Mouse (Mus musculus) hindbrain, embryonic 13.5 days (tissue): ENCODE data around the gene Rybp. TPM values are rescaled to one million over a fixed set of nuclear protein-coding genes. Genes with fewer than 3 reads are reported as not detected.
A peak's percentile ranks its signal among the peaks of the same experiment; 100 is the strongest.

Source experiments
- ATAC-seq: fragments of 200-750 bp; cut with Nextera tagmentation; 2 replicates; pipeline ENCODE4 v1.8.0; 2017; ENCODE audit warnings: moderate TSS enrichment; ENCODE audit not compliant: low FRiP score
- H3K27ac ChIP-seq: fragments of 300-500 bp; sonication (generic); 2 replicates; pipeline ENCODE4 v1.5.1; 2015; ENCODE audit warnings: inconsistent platforms, mild to moderate bottlenecking, moderate library complexity
- H3K27me3 ChIP-seq: fragments of 300-500 bp; sonication (generic); 2 replicates; pipeline ENCODE4 v1.6.1; 2015; ENCODE audit warnings: mild to moderate bottlenecking, inconsistent platforms
- H3K36me3 ChIP-seq: fragments of 300-500 bp; sonication (generic); 2 replicates; pipeline ENCODE4 v1.6.1; 2015; ENCODE audit warnings: mild to moderate bottlenecking, inconsistent platforms
- H3K4me1 ChIP-seq: fragments of 300-500 bp; sonication (generic); replicated peaks from 2 replicates; pipeline ENCODE4 v1.6.1; 2015; ENCODE audit warnings: inconsistent platforms
- H3K4me2 ChIP-seq: fragments of 300-500 bp; sonication (generic); 2 replicates; pipeline ENCODE4 v1.6.1; 2015; ENCODE audit warnings: inconsistent platforms, mild to moderate bottlenecking, moderate library complexity
- H3K4me3 ChIP-seq: fragments of 300-500 bp; sonication (generic); 2 replicates; pipeline ENCODE4 v1.5.1; 2015; ENCODE audit warnings: mild to moderate bottlenecking, inconsistent platforms
- H3K9ac ChIP-seq: fragments of 300-500 bp; sonication (generic); 2 replicates; pipeline ENCODE4 v1.6.1; 2015; ENCODE audit warnings: mild to moderate bottlenecking, inconsistent platforms
- H3K9me3 ChIP-seq: fragments of 300-500 bp; sonication (generic); 2 replicates; pipeline ENCODE4 v1.6.1; 2016; ENCODE audit warnings: inconsistent platforms
- WGBS: fragments of 180-500 bp; shearing (Covaris S2); methylation state at CpG from one replicate; pipeline ENCODE4 v1.1.7; 2015; 5-methylcytosine and 5-hydroxymethylcytosine counted together
- polyA plus RNA-seq: library from polyadenylated mRNA; unstranded; fragments of >200 nt; fragmentation: Nextera tagmentation; extraction: Ambion mirVana; gene quantifications from 2 replicates; pipeline ENCODE4 v1.2.1, GENCODE M21; 2015

Rybp gene
- polyA plus RNA-seq, 1 experiment from 2014 or later, result 18.2 TPM

GRCm38 (mm10) chr6:100195091-100195490 is 92.2 kb downstream of the Rybp start:
- Histone ChIP-seq H3K27ac (no peak overlapping the region), H3K27me3 (peaks cover 34% of the 10 kb centered on the region), H3K4me2 (no peak overlapping the region), H3K9me3 (no peaks in the 10 kb centered on the region), H3K9ac (no peak overlapping the region), H3K36me3 (no peaks in the 10 kb centered on the region), H3K4me1 (peaks cover 28% of the 10 kb centered on the region), H3K4me3 (no peak overlapping the region)
- WGBS, result 72% methylated on average over 5 of the region's 5 CpGs
- no peak for ATAC-seq

- 83% methylated on average over 7 of the region's 7 CpGs for WGBS
- Histone ChIP-seq H3K4me3 (no peak overlapping the region), H3K4me2 (no peak overlapping the region), H3K27me3 (peaks cover 28% of the 10 kb centered on the region), H3K4me1 (peaks cover 34% of the 10 kb centered on the region), H3K9ac (no peak overlapping the region), H3K27ac (no peak overlapping the region), H3K9me3 (no peaks in the 10 kb centered on the region), H3K36me3 (no peaks in the 10 kb centered on the region)
- no peak for ATAC-seq
These were observed 93.5 kb downstream of the Rybp start for GRCm38 (mm10) chr6:100193760-100194159.

- H3K4me2 ChIP-seq, result no peak overlapping the region
- no peaks in the 10 kb centered on the region for H3K36me3 ChIP-seq
- ATAC-seq, result no peak
- peaks cover 30% of the 10 kb centered on the region for H3K4me1 ChIP-seq
- peaks cover 33% of the 10 kb centered on the region for H3K27me3 ChIP-seq
- H3K9ac ChIP-seq, result no peak overlapping the region
- no peak overlapping the region for H3K4me3 ChIP-seq
- WGBS, result 68% methylated on average over 4 of the region's 4 CpGs
- no peaks in the 10 kb centered on the region for H3K9me3 ChIP-seq
- no peak overlapping the region for H3K27ac ChIP-seq
These were observed 94.5 kb downstream of the Rybp start for GRCm38 (mm10) chr6:100192691-100193229.

GRCm38 (mm10) chr6:100190803-100191559 is 96.3 kb downstream of the Rybp start:
- Histone ChIP-seq H3K9me3 (no peaks in the 10 kb centered on the region), H3K27ac (no peak overlapping the region), H3K27me3 (peaks cover 43% of the 10 kb centered on the region), H3K4me3 (no peak overlapping the region), H3K4me1 (peaks cover 14% of the 10 kb centered on the region), H3K36me3 (no peaks in the 10 kb centered on the region), H3K9ac (no peak overlapping the region), H3K4me2 (no peak overlapping the region)
- 80% methylated on average over 15 of the region's 15 CpGs for WGBS
- ATAC-seq, result no peak

- no peak for ATAC-seq
- Histone ChIP-seq H3K36me3 (no peaks in the 10 kb centered on the region), H3K4me2 (no peak overlapping the region), H3K4me3 (no peak overlapping the region), H3K9me3 (no peaks in the 10 kb centered on the region), H3K4me1 (peaks cover 7% of the 10 kb centered on the region), H3K9ac (no peak overlapping the region), H3K27ac (no peak overlapping the region), H3K27me3 (peaks cover 45% of the 10 kb centered on the region)
- 91% methylated on average over 10 of the region's 10 CpGs for WGBS
These were observed 97.0 kb downstream of the Rybp start for GRCm38 (mm10) chr6:100190310-100190709.

- no peak overlapping the region for H3K27ac ChIP-seq
- H3K9me3 ChIP-seq, result no peaks in the 10 kb centered on the region
- no peak overlapping the region for H3K4me3 ChIP-seq
- H3K27me3 ChIP-seq, result peaks cover 42% of the 10 kb centered on the region
- no peak overlapping the region for H3K9ac ChIP-seq
- peaks cover 6% of the 10 kb centered on the region; the same call in 1 of the 2 replicates for H3K4me1 ChIP-seq
- no peaks in the 10 kb centered on the region for H3K36me3 ChIP-seq
- peak; percentile 49; the same call in 1 of the 2 replicates for ATAC-seq
- WGBS, result 31% methylated on average over 7 of the region's 7 CpGs
- H3K4me2 ChIP-seq, result no peak overlapping the region
These were observed 98.2 kb downstream of the Rybp start for GRCm38 (mm10) chr6:100188883-100189743.

- H3K4me3 ChIP-seq, result no peak overlapping the region
- no peak overlapping the region for H3K9ac ChIP-seq
- H3K4me1 ChIP-seq, result peaks cover 6% of the 10 kb centered on the region; the same call in 1 of the 2 replicates
- no peak overlapping the region for H3K27ac ChIP-seq
- no peaks in the 10 kb centered on the region for H3K9me3 ChIP-seq
- 79% methylated on average over 6 of the region's 6 CpGs for WGBS
- no peak overlapping the region for H3K4me2 ChIP-seq
- H3K27me3 ChIP-seq, result peaks cover 34% of the 10 kb centered on the region
- no peak for ATAC-seq
- H3K36me3 ChIP-seq, result no peaks in the 10 kb centered on the region
These were observed 99.5 kb downstream of the Rybp start for GRCm38 (mm10) chr6:100187821-100188220.

GRCm38 (mm10) chr6:100186789-100187188 is 100.5 kb downstream of the Rybp start:
- Histone ChIP-seq H3K9ac (no peak overlapping the region), H3K27ac (no peak overlapping the region), H3K36me3 (no peaks in the 10 kb centered on the region), H3K4me2 (no peak overlapping the region), H3K4me3 (no peak overlapping the region), H3K4me1 (peaks cover 6% of the 10 kb centered on the region; the same call in 1 of the 2 replicates), H3K9me3 (no peaks in the 10 kb centered on the region), H3K27me3 (peaks cover 33% of the 10 kb centered on the region)
- 88% methylated on average over 11 of the region's 11 CpGs for WGBS
- ATAC-seq, result no peak

- Histone ChIP-seq H3K36me3 (no peaks in the 10 kb centered on the region), H3K4me2 (no peak overlapping the region), H3K27me3 (peaks cover 37% of the 10 kb centered on the region), H3K4me3 (no peak overlapping the region), H3K4me1 (peaks cover 6% of the 10 kb centered on the region; the same call in 1 of the 2 replicates), H3K9me3 (no peaks in the 10 kb centered on the region), H3K9ac (no peak overlapping the region; the same call in 1 of the 2 replicates), H3K27ac (no peak overlapping the region)
- no peak for ATAC-seq
- 24% methylated on average over 1 of the region's 1 CpGs for WGBS
These were observed 101.8 kb downstream of the Rybp start for GRCm38 (mm10) chr6:100185524-100185923.

- Histone ChIP-seq H3K36me3 (no peaks in the 10 kb centered on the region), H3K27ac (no peak overlapping the region), H3K9me3 (no peaks in the 10 kb centered on the region), H3K4me1 (no peaks in the 10 kb centered on the region), H3K27me3 (peaks cover 37% of the 10 kb centered on the region), H3K4me3 (no peak overlapping the region), H3K4me2 (no peak overlapping the region), H3K9ac (no peak overlapping the region)
- WGBS, result 84% methylated on average over 3 of the region's 3 CpGs
- no peak for ATAC-seq
These were observed 103.9 kb downstream of the Rybp start for GRCm38 (mm10) chr6:100183344-100183743.

GRCm38 (mm10) chr6:100180883-100181262 is 106.4 kb downstream of the Rybp start:
- 74% methylated on average over 4 of the region's 4 CpGs for WGBS
- Histone ChIP-seq H3K9ac (no peak overlapping the region), H3K36me3 (no peaks in the 10 kb centered on the region), H3K27me3 (peaks cover 21% of the 10 kb centered on the region), H3K4me2 (no peak overlapping the region), H3K4me3 (no peak overlapping the region), H3K4me1 (no peaks in the 10 kb centered on the region), H3K27ac (no peak overlapping the region), H3K9me3 (no peaks in the 10 kb centered on the region)
- ATAC-seq, result no peak

- H3K4me2 ChIP-seq, result no peak overlapping the region
- no peaks in the 10 kb centered on the region for H3K36me3 ChIP-seq
- peaks cover 19% of the 10 kb centered on the region for H3K27me3 ChIP-seq
- ATAC-seq, result no peak
- WGBS, result 75% methylated on average over 4 of the region's 4 CpGs
- H3K27ac ChIP-seq, result no peak overlapping the region
- H3K9ac ChIP-seq, result no peak overlapping the region
- no peaks in the 10 kb centered on the region for H3K4me1 ChIP-seq
- no peaks in the 10 kb centered on the region for H3K9me3 ChIP-seq
- H3K4me3 ChIP-seq, result no peak overlapping the region
These were observed 106.9 kb downstream of the Rybp start for GRCm38 (mm10) chr6:100180213-100180882.
